Mouse (Mus musculus): Measurements from ENCODE around the gene Grm1.

- TF ChIP-seq POLR2A (IDR thresholded peaks at IDR 0.05; ENCODE audit: borderline replicate concordance, extremely low read depth, low read depth, low read length): no peak
- TF ChIP-seq CTCF (IDR thresholded peaks at IDR 0.05; ENCODE audit: insufficient read depth, low read length): no peak
These were observed 16.4 kb upstream of the Grm1 start for GRCm38 (mm10) chr10:11098475-11099044.

Measured in lung, adult 2 months (tissue).